Mouse (Mus musculus) right cerebral cortex, adult 2 months (tissue): ENCODE measurements at regions not wholly inside any gene's neighbourhood (a gene's known extent, or its start where the extent isn't known, plus 50 kb on each side); places are given as distances from the start of the nearest gene placed in this dataset.

ENCODE experiments used
- DNase-seq, 2 experiments: peaks; one replicate each; pipeline ENCODE4 v3.0.0; 2021 to 2022; ENCODE audit warnings: low spot score in 2 of 2

GRCm38 (mm10) chr16:87295727-87296126 lies 58.3 kb upstream of the N6amt1 start:
- DNase-seq = no peak

DNA sequence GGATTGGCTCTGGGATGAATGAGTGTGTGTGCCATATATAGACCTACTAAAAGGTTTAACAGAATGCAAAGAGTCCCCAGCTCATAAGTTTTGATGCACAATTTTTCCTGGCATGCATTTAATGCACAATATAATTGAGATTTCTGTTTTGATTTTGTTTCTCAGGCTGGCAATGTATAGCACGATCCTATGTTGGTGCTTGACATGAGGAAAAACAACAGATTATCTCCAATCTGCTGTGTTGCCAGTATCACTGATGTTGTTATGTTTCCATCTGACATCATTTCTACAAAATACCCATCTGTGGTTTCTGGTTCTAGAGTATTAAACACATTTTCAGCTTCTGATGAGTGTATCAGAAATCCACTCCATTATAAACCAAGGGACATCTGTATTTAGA lies 61.2 kb upstream of the N6amt1 start:
- no peak for DNase-seq

DNA sequence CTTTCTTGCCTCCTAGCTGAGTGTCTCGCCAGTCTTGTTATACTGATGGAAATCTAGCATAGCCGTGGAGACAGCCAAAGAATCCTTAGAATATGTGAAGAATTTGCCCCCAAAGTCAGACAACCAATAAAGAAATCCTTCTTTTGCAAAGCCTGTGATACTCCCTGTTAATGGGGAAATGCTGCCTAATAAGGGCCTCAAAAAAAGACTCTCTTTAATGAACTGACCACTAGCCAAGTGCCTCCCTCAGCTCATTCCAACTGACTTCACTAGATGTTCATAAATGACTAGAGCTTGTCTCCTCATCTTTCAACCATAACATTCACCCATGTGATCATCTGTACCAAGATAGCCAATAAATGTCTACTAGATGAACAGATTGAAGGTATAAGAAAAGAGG lies 62.3 kb upstream of the N6amt1 start:
- no peak for DNase-seq

DNA sequence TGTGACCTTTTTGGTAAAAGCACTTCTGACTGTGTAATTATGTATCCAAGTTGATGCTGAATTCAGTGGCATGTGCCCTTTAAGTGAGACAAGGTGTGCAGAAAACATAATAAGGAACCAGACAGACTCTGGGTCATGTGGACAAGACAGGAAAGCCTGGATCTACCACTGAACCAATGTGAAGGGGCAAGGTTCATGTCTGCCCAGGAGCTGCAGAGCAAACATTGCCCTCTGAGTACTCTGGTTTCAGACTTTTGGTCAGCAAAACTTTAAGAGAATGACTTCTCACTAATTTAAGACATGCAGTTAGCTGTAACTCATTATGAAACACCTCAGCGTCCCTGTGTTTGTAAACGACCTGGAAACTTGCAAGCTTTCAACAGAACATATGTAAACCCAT lies 68.3 kb upstream of the N6amt1 start:
- DNase-seq = no peak

GRCm38 (mm10) chr16:87284835-87285510 lies 69.0 kb upstream of the N6amt1 start:
- no peak for DNase-seq

DNA sequence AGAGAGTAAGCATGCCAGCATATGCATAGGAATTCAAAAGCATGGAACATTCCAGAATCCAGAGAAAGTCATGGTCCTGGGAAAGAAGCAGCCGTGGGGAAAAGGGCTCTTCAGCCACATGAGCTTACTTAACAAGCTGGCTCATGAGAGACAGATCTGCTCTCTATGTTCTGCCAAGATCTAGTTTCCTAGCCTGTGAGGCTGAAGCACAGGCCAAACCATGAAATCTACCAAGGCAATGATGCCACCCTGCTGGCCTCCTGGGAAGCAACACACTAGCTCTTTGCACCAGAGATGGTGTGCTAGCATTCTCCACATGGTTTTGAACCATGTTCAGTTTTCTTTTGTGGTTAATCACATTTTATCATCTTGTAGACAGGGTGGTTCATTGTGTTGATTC lies 75.5 kb upstream of the N6amt1 start:
- DNase-seq = no peak

DNA sequence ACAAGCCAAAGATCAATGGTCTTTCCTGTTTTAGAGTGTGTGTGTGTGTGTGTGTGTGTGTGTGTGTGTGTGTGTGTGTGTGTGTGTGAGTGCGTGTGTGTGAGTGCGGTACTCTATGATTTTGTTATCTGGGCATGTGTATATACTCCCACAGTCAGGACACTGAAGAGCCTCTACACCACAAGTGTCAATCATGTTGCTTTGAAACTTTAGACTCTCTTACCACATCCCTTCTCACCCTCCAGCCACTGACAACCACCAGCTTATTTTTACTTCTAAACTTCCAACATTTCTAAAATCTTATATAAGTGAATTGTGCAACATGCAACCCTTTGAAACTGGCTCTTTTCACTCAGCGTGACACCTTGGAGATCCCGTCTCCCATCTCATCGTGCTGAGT lies 81.6 kb upstream of the N6amt1 start:
- no peak for DNase-seq

- no peak for DNase-seq
Observed at GRCm38 (mm10) chr16:87267954-87268804, 85.8 kb upstream of the N6amt1 start.

DNA sequence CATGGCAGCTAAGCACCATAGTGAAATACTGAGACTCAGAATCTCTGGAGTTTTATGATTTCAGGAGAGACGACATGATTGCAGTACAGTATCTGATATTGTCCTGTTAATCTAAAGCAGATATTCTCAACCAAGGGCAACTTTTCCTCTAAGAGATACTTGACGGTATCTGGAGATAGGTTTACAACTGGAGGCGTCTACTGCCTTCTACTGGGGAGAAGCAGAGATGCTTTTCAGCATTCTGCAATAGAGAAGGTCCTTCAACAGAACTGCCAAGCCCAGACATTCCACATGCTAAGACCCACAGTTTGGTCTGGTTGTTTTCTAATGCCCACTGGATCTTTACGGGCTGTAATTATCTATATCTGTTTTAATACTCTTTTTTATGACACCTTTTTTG lies 86.5 kb upstream of the N6amt1 start:
- DNase-seq = no peak

DNA sequence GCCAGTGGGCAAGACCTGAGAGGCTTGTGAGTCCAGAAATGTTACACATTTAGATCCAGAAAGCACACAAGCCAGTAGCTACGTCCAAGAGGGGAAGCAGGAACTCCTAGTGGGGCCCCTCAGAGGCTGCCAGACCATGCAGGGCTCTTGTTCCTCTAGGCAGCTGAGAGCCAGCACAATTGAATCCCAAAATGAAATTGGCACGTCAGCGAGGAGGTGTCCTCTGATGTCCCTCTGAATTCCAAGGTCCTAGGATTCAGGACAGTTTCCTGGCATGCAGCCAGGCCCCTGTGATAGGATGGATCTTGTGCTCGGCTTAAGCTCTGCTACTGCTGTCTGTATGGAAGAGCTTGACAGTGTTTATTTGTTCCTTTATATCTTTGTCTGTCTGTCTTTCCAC lies 90.4 kb upstream of the N6amt1 start:
- DNase-seq = no peak

- no peak for DNase-seq
Observed at GRCm38 (mm10) chr16:87263041-87263440, 90.9 kb upstream of the N6amt1 start.

GRCm38 (mm10) chr16:87262497-87262896 lies 91.5 kb upstream of the N6amt1 start:
- DNase-seq = no peak

GRCm38 (mm10) chr16:87261527-87261926 lies 92.5 kb upstream of the N6amt1 start:
- peak in 1 of 2 experiments; percentile 23 for DNase-seq

DNA sequence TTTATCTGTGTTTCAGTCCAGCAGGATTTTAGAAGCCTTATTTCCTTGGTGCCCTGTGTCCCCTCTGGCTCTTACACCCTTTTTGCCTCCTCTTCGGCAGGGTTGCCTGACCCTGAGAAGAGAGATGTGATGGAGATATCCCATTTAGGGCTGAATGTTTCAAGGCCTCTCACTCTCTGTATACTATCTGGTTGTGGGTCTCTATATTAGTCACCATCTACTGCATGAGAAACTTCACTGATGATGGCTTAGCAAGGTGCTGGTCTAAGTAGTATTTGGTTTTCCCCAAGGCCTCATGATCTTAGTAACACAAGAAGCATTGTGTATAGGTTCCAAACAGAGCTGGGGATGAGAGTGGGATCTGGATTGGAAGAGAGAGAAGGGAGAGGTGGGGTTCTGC lies 99.2 kb upstream of the N6amt1 start:
- DNase-seq = no peak

- no peak for DNase-seq
Observed at GRCm38 (mm10) chr16:87250531-87250930, 103.5 kb upstream of the N6amt1 start.

GRCm38 (mm10) chr16:87249903-87250302 lies 104.1 kb upstream of the N6amt1 start:
- peak; percentile 29 to 49 for DNase-seq

DNA sequence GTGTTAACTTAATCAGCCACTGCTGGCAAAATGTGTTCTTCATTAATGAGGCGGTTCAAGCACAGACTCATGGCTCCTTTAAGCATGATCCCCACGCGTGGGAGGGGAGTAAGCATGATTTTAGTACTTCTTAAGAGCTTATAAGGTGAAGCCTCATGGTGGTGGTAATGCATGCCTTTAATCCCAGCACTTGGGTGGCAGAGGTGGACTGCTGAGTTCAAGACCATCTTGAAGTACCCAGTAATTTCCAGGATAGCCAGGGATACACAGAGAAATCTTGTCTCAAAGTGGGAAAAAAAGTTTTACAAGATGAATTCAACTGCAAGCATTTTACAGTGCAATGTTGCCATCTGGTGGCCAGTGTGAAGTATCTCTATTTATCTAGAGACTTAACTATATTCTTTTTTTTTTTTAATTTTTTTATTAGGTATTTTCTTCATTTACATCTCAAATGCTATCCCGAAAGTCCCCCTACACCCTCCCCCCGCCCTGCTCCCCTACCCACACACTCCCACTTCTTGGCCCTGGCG lies 105.4 kb upstream of the N6amt1 start:
- peak; percentile 25 to 70 for DNase-seq

DNA sequence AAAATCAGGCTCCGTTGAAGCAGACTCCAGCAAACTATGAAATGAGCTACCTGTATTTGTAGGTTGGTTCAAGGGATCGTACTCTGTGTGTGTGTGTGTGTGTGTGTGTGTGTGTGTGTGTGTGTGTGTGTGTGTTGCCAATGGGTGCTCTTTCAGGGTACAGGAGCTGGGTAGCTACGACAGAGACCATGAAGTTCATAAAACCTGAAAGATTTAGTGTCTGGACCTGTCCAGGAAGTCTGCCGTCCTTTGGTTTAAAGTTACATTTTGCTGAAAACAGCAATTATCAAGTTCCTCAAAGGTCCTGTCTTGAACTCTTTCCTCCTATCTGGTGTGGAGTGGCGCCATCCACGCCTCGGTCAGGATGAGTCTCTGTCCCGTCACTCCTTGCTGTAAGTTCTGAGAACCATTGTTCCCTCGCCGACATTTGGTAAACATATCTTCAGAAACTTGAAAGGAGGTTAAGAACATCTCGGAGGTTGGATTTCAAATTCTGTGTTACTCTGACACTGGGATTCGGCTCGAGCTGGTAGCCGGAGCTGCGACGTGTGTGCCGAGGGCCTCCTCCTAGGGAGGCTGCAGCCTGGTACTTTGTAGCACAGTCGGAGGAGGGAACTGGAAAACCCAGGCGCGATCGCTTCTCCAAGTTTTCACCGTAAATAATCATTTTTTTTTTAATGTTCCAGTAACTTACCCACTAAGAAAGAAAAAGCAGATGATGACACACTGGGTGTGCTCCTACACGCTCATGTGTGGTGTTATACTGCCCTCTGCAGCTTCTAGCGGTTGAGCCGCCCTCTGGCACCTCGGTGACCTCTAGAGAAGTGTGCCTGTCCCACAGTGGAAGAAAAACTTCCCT lies 107.8 kb upstream of the N6amt1 start:
- DNase-seq = peak; percentile 38 to 63

GRCm38 (mm10) chr16:87245441-87245840 lies 108.5 kb upstream of the N6amt1 start:
- no peak for DNase-seq

GRCm38 (mm10) chr16:87242027-87242426 lies 112.0 kb upstream of the N6amt1 start:
- DNase-seq = no peak

GRCm38 (mm10) chr16:87239105-87239504 lies 114.9 kb upstream of the N6amt1 start:
- no peak for DNase-seq

- no peak for DNase-seq
Observed at GRCm38 (mm10) chr16:87234199-87234598, 119.8 kb upstream of the N6amt1 start.
